Mouse (Mus musculus) adipose tissue, adult 10 weeks (tissue): ENCODE measurements around the gene Zfp185. TPM values are rescaled to one million over a fixed set of nuclear protein-coding genes. Genes with fewer than 3 reads are reported as not detected.

Experiments used
- polyA plus RNA-seq: library from polyadenylated mRNA; stranded (reverse); fragments of 350-450 nt; fragmentation: Illumina TruSeq; extraction: RNeasy Lipid Tissue Mini Kit (QIAGEN cat#74804); gene quantifications from one replicate; pipeline ENCODE4 v1.2.3, GENCODE M21; 2014; ENCODE audit warnings: low read depth, low replicate concordance

The Zfp185 gene
- polyA plus RNA-seq = 248 TPM

GRCm38 (mm10) chrX:72986841-72987519 lies at the start of gene Zfp185:
Gene Zfp185 (plus strand): TSS chrX:72987339.

DNA sequence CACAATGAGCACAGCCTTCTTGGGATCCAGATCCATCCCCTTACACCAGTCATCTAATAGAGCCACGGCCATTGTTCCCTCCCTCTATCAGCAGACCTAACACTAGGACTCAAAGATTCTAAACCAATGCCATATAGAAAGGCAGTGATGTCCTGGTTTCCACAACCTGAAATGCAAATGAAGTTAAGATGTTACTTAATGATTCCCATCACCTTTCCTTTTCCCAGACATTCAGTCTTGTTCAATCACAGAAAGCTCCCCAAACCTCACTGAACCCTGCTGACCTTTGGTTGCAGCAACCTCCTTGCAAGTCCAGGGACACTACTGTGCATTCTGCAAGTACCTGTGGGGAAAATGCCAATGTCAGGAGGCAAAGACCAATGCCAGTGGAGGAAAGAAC lies 49.9 kb downstream of the Zfp185 start, which contains the start of gene Pnma5:
Gene Pnma5, minus strand, starts transcription at position 101 of the 400 bp plus-strand sequence.

DNA sequence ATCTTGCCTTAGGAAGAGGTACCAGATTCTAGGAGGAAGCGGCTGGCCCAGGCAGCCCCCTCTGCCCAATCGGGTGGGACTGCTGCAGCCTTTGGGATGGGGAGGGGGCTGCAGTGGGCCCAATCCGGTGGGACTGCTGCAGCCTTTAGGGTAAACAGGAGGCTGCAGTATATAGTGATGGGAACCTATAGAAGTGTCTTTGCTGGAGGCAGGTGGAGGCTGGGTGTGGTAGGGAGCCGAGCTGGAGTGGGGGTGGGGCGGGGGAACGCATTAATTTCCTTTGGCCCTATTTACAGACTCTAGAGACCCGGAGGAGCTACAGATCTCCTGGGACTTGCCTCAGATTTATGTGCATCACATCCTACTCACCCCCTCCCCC lies 77.3 kb downstream of the Zfp185 start, which contains the start of gene Pnma3:
Gene Pnma3, plus strand, starts transcription at position 373 of the 379 bp plus-strand sequence.

Other genes starting within 250 kb of the Zfp185 start
- 0.60 TPM for gene Gabrq, start 162.2 kb upstream of the Zfp185 start, polyA plus RNA-seq
- 52.2 TPM for gene Cetn2, start 68.9 kb upstream of the Zfp185 start, polyA plus RNA-seq
- 109 TPM for gene Nsdhl, start 68.8 kb upstream of the Zfp185 start, polyA plus RNA-seq
- gene Pnma5, start 49.8 kb downstream of the Zfp185 start, polyA plus RNA-seq = not detected
- not detected for gene Pnma3, start 77.4 kb downstream of the Zfp185 start, polyA plus RNA-seq
- gene Xlr4a, start 95.1 kb downstream of the Zfp185 start, polyA plus RNA-seq = 24.2 TPM
- gene Xlr3a, start 109.8 kb downstream of the Zfp185 start, polyA plus RNA-seq = 4.9 TPM
- not detected for gene Gm14685, start 129.7 kb downstream of the Zfp185 start, polyA plus RNA-seq
- 0.25 TPM for gene Xlr5b, start 161.5 kb downstream of the Zfp185 start, polyA plus RNA-seq
- gene DXBay18, start 162.1 kb downstream of the Zfp185 start, polyA plus RNA-seq = 2.2 TPM
- not detected for gene Spin2d, start 189.7 kb downstream of the Zfp185 start, polyA plus RNA-seq
- gene Xlr3b, start 204.9 kb downstream of the Zfp185 start, polyA plus RNA-seq = 4.5 TPM
- 3.8 TPM for gene Xlr4b, start 227.0 kb downstream of the Zfp185 start, polyA plus RNA-seq
- gene F8a, start 241.0 kb downstream of the Zfp185 start, polyA plus RNA-seq = 7.4 TPM